Mouse (Mus musculus) E14TG2a.4 (cell line): Measurements from ENCODE around the gene Znhit6.

ENCODE experiments used
- CTCF ChIP-seq: conservative IDR thresholded peaks from 2 replicates; pipeline ENCODE4 v1.5.1; 2014; ENCODE audit warnings: low read length
- POU5F1 ChIP-seq: IDR thresholded peaks from 2 replicates; pipeline ENCODE4 v1.6.1; 2014; ENCODE audit warnings: low read length, borderline replicate concordance

DNA sequence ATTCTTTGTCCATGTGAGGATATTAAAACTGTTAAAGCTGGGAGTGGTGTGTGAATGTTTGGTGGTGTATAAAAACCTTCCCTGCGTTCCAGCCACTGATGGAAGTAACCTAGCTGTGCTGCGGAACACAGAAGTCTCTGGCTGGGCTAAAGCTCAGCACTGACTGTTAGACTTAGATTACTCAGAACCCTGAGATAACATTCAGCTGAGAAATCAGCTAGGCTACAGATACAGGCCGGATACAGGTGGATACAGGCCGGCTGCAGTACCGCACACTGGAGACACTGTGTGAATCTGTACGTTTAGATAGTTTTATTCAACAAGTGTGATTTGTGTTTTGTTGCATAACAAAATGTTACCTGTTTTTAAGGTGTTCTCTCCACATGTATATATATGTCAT is 24.8 kb downstream of the Znhit6 start:
- TF ChIP-seq CTCF (no peak), POU5F1 (no peak)
